9 mouse cellular contexts compared by ENCODE assay signal in genomic region chr3:55447486-55448460, GRCm38 (mm10). TPM values are rescaled to one million over a fixed set of nuclear protein-coding genes. Genes with fewer than 3 reads are reported as not detected.
A peak's percentile ranks its signal among the peaks of the same experiment; 100 is the strongest.
DNase-seq lines count a peak whose midpoint lies in the region; TF ChIP-seq lines count a peak whose summit lies in the region.
"Had no signal": no experiment of that assay in that cellular context is flagged by ENCODE, and none has a peak within 500 bp of the region (broad histone marks: within the 10 kb centered on the region; RNA-seq: fewer than 3 reads in every experiment).

No protein-coding gene starts in this region.

- H3K4me1 ChIP-seq in kidney, adult 2 months (ENCODE audit: control insufficient read depth, insufficient read depth, low read length): no peaks in the 10 kb centered on the region

- TF ChIP-seq CTCF in kidney, adult 2 months (conservative IDR thresholded peaks at IDR 0.05; ENCODE audit: insufficient read depth, insufficient read length, low read depth, low read length): no peak

- peak; percentile 12 for DNase-seq in kidney, adult 2 months
- DNase-seq in kidney, adult 18-20 months: no peak
- DNase-seq in brain, adult 2 months (ENCODE audit: low read depth, low spot score): peak; percentile 98
- peak; percentile 90 to 94 for DNase-seq in frontal cortex, adult 2 months (ENCODE audit: extremely low spot score in 1 of 2, low spot score in 1 of 2)
- peak; percentile 84 to 89 for DNase-seq in left cerebral cortex, adult 18-20 months (ENCODE audit: low spot score in 2 of 2)
- peak; percentile 97 for DNase-seq in telencephalon, adult 2 months (ENCODE audit: low read depth, low spot score)
- no peak for DNase-seq in urinary bladder, postnatal 4 days (ENCODE audit: low spot score in 2 of 2)
- DNase-seq in liver: no peak

- H3K27ac ChIP-seq in kidney, adult 2 months (ENCODE audit: insufficient read depth, low read depth, low read length): no peak overlapping the region
- H3K27ac ChIP-seq: macrophage had no signal

- 77% methylated on average over 5 of the region's 5 CpGs for WGBS in kidney, adult 2 months

- no peak for TF ChIP-seq POLR2A in kidney, adult 2 months (IDR thresholded peaks at IDR 0.05; ENCODE audit: low read depth, low read length)

- no peaks in the 10 kb centered on the region for H3K27me3 ChIP-seq in kidney, adult 2 months (replicated peaks; ENCODE audit: control insufficient read depth, insufficient read depth, low read length)

- H3K4me3 ChIP-seq in kidney, adult 2 months (ENCODE audit: insufficient read depth, low read depth, low read length): no peak overlapping the region

- H3K36me3 ChIP-seq in kidney, adult 2 months (ENCODE audit: control insufficient read depth, insufficient read depth, low read length): no peaks in the 10 kb centered on the region

RNA-seq across cellular contexts. Expression of gene Gm21954, which starts 24.2 kb away (rescaled TPM):
- polyA plus RNA-seq in kidney, adult 2 months (2012; rRNA removed): not detected in 2 replicates
- polyA plus RNA-seq in frontal cortex, adult 2 months (2012; rRNA removed): not detected in 2 replicates
- not detected for total RNA-seq in left cerebral cortex, adult 18-20 months (2021)
- polyA plus RNA-seq: macrophage had no signal

Comparison
In these comparisons a context has a peak if more than half of its experiments do, and no peak if none do; other contexts are left out.
1. DNase-seq: peak in kidney, adult 2 months (single experiment), brain, adult 2 months (single experiment), frontal cortex, adult 2 months (2 of 2), left cerebral cortex, adult 18-20 months (2 of 2) and telencephalon, adult 2 months (single experiment); none in kidney, adult 18-20 months (single experiment), urinary bladder, postnatal 4 days (0 of 2) and liver (single experiment).